Mouse (Mus musculus) ovary, postnatal 36 days (tissue): ENCODE results near the gene Poc1b.
A peak's percentile ranks its signal among the peaks of the same experiment; 100 is the strongest.
"Not testable (repeated sequence)": the region's sequence is repeated elsewhere in the genome, so short reads cannot be mapped to it uniquely, and the experiment has no call there.

ENCODE experiments used
- DNase-seq: peaks from one replicate; pipeline ENCODE4 v3.0.0; 2022; ENCODE audit warnings: low spot score, mixed read lengths

The Poc1b gene

GRCm38 (mm10) chr10:99157697-99158096 lies 50.9 kb downstream of the Poc1b start:
- DNase-seq: not testable (repeated sequence)

GRCm38 (mm10) chr10:99161987-99162582 lies 55.2 kb downstream of the Poc1b start:
- DNase-seq: no peak

GRCm38 (mm10) chr10:99163002-99163401 lies 56.2 kb downstream of the Poc1b start:
- no peak for DNase-seq

GRCm38 (mm10) chr10:99164871-99165477 lies 58.1 kb downstream of the Poc1b start:
- no peak for DNase-seq

- DNase-seq: no peak
Measured at GRCm38 (mm10) chr10:99165751-99166282, 59.0 kb downstream of the Poc1b start.

- no peak for DNase-seq
Measured at GRCm38 (mm10) chr10:99166392-99166791, 59.6 kb downstream of the Poc1b start.

DNA sequence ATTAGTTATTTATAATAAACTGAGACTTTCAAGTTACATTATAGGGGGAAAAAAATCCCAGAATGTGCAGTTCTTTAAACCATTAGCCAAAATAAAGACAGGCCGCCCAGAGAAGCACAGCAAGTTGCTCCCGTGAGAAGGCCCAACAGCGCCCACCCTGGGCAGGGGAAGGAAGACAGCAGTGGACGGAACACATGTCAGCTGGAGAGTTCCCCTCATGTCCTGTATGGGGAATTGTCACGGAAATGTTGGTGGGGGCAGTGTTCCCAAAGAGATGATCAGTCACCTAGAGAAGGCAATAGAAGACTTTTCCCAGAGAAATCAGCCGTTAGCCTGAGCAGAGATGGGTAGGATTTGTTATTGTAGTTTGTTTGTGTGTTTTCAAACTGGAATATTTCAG lies 61.6 kb downstream of the Poc1b start:
- DNase-seq: no peak

GRCm38 (mm10) chr10:99168840-99169764 lies 62.3 kb downstream of the Poc1b start:
- no peak for DNase-seq

DNA sequence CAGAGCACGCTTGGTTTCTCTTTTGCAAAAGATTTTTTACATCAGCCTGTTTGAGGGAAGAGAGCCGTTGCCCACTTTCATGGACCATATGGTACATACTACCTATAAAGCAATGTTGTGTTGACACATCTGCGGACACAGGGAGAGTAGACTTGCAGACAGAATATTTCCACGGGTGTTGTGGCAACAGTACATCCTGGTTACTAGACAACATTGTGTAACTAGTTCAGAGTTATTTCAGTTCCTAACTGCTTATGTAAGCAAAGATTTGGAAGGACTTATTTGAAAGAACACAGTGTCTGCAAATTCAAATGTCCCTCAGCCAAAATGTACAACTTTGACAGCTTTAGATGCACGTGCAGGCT lies 62.9 kb downstream of the Poc1b start:
- no peak for DNase-seq

DNA sequence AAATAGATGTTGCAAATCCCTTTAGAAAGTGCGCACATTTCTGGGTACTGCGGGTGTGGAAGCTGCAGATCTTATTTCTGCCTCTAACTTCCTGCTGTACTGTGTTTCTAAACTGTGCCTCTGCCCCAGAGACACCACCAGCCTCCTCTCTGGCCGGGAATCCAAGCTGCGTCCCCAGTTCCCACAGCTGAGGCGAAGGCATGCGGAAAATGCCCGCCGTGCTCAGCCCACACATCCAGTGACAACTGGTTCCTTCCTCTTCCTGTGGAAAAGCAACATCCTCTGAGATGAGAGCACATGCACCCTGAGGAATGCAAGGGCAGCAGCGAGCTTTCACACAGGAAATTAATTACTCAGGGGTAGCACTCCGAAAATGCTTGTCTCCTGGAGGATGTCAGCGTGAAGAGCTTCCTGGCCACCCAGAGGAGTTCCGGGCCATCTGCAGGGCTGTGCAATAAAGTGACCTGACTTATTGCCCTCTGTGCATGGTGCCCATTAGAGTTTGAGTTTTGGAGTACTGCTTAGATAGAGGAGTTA lies 65.2 kb downstream of the Poc1b start:
- peak; percentile 29 for DNase-seq

- DNase-seq: no peak
Measured at GRCm38 (mm10) chr10:99172906-99173507, 66.2 kb downstream of the Poc1b start.

- no peak for DNase-seq
Measured at GRCm38 (mm10) chr10:99176911-99177310, 70.1 kb downstream of the Poc1b start.

GRCm38 (mm10) chr10:99178118-99178517 lies 71.3 kb downstream of the Poc1b start:
- DNase-seq: no peak

DNA sequence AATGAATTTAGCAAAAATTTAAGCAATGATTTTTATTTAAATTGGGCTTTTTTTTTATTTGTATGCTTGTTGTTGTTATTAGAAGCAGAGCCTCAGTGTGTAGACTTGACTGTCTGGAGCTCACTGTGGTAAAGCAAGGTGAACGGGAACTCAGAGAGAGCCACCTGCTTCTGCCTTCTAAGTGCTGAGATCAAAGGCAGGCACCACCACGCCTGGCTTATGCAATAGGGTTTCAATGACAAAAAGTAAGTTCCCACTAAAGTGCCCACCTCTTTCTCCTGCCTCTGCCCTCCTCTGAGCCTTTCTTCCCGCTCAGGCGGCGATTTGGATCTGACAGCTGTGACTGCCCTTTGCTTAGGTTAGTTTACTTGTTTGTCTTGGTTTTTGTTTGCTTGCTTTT lies 72.3 kb downstream of the Poc1b start:
- no peak for DNase-seq

- no peak for DNase-seq
Measured at GRCm38 (mm10) chr10:99179566-99179965, 72.7 kb downstream of the Poc1b start.

DNA sequence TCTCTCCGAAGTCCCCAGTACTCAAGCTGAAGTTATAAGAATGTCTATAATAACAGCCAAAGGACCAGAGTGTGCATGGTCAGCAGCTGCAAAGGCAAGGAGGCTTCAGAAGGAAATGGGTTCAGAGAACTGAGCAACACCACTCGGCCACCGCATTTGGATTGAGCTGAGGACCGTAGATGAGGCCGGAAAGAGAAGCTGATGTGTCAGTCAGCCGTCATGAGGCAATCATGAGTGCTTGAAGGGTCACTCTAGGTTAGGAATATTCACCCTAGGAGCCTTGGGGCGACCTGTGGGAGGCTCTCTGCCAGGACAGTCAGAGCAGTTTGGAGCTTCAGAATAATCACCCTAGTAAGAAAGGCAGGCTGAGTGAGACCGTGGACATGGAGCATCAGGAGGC lies 74.7 kb downstream of the Poc1b start:
- no peak for DNase-seq

DNA sequence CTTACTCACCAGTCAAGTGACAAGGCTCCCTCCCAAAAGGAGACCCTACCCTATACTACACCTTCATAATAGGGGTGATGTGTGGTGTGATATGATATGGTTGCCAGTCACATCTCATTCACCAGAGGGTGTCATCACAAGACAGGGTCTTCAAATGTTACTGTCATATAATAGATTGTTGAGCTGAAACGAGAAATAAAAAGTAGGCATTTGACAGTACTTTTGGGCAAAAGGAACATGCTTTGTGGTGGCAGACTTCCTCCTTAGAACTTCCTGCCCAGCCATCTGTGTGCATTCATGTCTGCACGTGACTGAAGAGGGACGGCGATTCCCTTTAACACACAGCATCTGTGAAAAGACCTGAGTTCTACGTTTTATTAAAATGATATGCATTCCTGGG lies 75.3 kb downstream of the Poc1b start:
- no peak for DNase-seq

DNA sequence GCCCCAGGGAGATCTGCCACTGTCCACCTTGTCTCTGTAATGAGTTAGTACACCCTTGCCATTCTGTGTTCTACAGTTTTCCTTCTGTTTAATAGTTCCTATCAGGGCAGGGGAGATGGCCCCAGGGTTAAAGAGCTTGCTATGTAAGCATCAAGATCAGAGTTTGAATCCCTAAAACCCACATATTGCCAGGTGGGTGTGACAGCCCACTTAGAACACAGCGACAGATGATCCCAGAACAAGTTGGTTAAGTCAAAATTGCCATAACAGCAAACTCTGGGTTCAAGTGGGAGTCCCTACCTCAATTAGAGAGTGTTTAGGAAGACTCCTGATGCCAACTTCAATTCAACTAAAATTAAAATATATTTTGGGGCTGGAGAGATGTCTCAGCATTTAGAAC lies 81.3 kb downstream of the Poc1b start:
- no peak for DNase-seq

DNA sequence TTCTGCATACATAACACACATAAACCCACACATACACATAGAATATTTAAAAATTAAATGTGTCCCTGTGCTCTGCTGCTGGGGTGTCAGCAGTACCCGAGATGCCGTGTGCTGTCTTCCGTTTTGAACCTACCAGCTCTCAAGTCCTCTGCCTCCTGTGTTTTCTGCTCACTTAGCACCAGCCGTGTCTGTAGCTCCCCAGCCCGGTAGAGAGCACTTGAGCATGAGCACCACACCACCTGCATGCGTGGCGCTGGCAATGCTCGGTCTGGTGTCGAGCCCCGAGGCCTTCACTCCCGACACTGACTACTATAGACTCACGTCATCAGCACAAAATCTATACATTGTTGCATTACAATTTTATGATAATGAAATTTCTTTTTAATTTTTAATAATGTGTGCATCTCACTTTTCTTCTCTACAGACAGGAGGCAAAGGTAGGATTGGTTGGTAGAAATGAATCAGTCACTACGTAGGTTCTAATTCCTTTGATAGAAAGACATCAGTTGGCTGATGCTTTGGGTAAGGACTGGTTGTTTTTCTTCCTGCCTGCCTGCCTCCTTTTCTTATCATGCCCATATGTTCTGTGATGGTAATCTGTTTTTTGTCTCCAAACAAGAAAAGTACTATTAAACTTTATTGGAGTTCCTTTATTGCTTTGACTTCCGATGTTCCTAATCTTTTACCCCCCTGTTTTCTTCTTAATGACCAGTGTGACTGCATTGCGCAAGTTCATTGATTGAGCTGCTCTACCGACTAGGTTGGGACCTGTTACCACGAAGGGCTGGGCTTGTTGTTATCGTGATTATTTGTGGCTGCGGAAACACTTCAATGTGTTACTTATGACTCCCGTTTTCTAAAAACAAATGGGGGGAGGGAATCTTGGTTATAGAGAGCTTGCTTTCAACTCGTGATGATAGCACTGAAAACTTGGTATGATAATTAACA lies 82.1 kb downstream of the Poc1b start:
- DNase-seq: no peak

DNA sequence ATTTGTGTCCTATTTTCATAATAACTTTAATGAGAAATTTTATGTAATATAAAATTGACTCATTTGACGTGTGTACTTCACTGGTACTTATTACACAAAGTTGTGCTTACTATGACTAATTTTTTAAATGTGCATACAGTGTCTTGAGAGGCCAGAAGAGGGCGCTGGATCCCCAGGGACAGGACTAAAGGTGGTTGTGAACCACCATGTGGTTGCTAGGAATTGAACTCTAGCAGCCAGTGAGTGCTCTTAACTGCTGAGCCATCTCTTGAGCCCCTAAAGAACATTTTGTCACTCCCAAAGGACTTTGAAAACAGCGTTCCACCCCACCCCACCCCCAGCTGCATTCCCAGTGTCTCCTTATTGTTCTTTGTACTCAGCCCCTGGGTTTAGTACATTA lies 84.0 kb downstream of the Poc1b start:
- no peak for DNase-seq

DNA sequence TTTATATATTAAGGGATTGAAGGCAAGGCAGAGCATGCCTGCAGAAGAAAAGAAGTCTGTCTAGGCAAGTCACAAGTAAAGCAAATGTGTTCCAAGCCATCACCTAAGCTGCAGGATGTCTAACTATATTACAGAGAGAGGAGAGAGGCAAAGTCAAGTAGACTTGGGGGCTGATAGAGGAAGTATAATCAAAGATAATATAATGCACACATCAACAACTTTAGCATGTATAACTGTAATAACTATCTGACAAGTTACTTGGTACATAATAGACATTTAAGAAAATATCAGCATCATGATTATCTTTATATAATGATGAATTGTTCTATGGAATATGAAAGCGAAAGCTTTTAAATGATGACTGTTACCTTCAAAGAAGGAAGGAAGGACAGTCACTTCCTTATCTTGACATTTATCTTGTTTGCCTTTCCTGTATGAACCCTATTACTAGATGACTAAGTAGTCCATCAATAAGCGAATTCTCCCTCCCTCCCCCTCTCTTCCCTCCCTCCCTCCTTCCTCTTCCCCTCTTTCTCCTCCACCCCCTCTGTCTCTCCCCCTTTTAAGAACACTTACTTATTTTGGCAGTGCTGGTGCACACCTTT lies 87.7 kb downstream of the Poc1b start:
- DNase-seq: no peak
